Mouse (Mus musculus): ENCODE measurements at regions not wholly inside any gene's neighbourhood (a gene's known extent, or its start where the extent isn't known, plus 50 kb on each side); places are given as distances from the start of the nearest gene placed in this dataset.

GRCm38 (mm10) chr5:112634701-112635100 lies 57.7 kb upstream of the Sez6l start:
- Histone ChIP-seq H3K4me2 (no peak overlapping the region), H3K36me3 (no peaks in the 10 kb centered on the region), H3K27me3 (peaks cover 20% of the 10 kb centered on the region; the same call in 1 of the 2 replicates), H3K9ac (no peak overlapping the region), H3K4me1 (0 out of 2 replicates have a peak, but pooled peaks cover 3% of the 10 kb centered on the region), H3K4me3 (no peak overlapping the region), H3K9me3 (no peaks in the 10 kb centered on the region), H3K27ac (no peak overlapping the region)
- WGBS: 54% methylated on average over 3 of the region's 3 CpGs
- no peak for ATAC-seq (ENCODE audit: borderline replicate concordance, extremely low read depth, low FRiP score, low TSS enrichment)

- Histone ChIP-seq H3K9me3 (no peaks in the 10 kb centered on the region), H3K4me2 (no peak overlapping the region), H3K27me3 (no peaks in the 10 kb centered on the region; the same call in 1 of the 2 replicates), H3K9ac (no peak overlapping the region), H3K4me3 (no peak overlapping the region), H3K36me3 (no peaks in the 10 kb centered on the region), H3K4me1 (peaks cover 15% of the 10 kb centered on the region), H3K27ac (no peak overlapping the region)
- ATAC-seq (ENCODE audit: borderline replicate concordance, extremely low read depth, low FRiP score, low TSS enrichment): no peak
- 22% methylated on average over 7 of the region's 7 CpGs for WGBS
Measured at GRCm38 (mm10) chr5:112631766-112632165, 54.8 kb upstream of the Sez6l start.

- Histone ChIP-seq H3K36me3 (no peaks in the 10 kb centered on the region), H3K27me3 (no peaks in the 10 kb centered on the region), H3K9me3 (no peaks in the 10 kb centered on the region), H3K9ac (no peak overlapping the region), H3K4me3 (no peak overlapping the region), H3K4me2 (no peak overlapping the region), H3K4me1 (peaks cover 23% of the 10 kb centered on the region), H3K27ac (0 out of 2 replicates have a peak overlapping the region, but pooled peaks have one; percentile 16)
- 32% methylated on average over 2 of the region's 2 CpGs for whole genome bisulfite sequencing
- ATAC-seq (ENCODE audit: borderline replicate concordance, extremely low read depth, low FRiP score, low TSS enrichment): 0 out of 2 replicates have a peak, but pooled peaks have one; percentile 33
Measured at GRCm38 (mm10) chr5:112629656-112630055, 52.7 kb upstream of the Sez6l start.

- Histone ChIP-seq H3K4me2 (no peak overlapping the region), H3K27me3 (no peaks in the 10 kb centered on the region), H3K27ac (no peak overlapping the region), H3K9me3 (no peaks in the 10 kb centered on the region), H3K4me1 (peaks cover 25% of the 10 kb centered on the region), H3K36me3 (no peaks in the 10 kb centered on the region), H3K9ac (no peak overlapping the region), H3K4me3 (no peak overlapping the region)
- no peak for ATAC-seq (ENCODE audit: borderline replicate concordance, extremely low read depth, low FRiP score, low TSS enrichment)
- 30% methylated on average over 18 of the region's 18 CpGs for WGBS
Measured at GRCm38 (mm10) chr5:112628073-112628790, 51.2 kb upstream of the Sez6l start.

GRCm38 (mm10) chr5:112627305-112627704 lies 50.3 kb upstream of the Sez6l start:
- no peak overlapping the region for H3K27ac ChIP-seq
- ATAC-seq (ENCODE audit: borderline replicate concordance, extremely low read depth, low FRiP score, low TSS enrichment): no peak
- H3K27me3 ChIP-seq: no peaks in the 10 kb centered on the region
- no peak overlapping the region for H3K4me2 ChIP-seq
- H3K9me3 ChIP-seq: no peaks in the 10 kb centered on the region
- peaks cover 30% of the 10 kb centered on the region for H3K4me1 ChIP-seq
- H3K9ac ChIP-seq: no peak overlapping the region
- H3K4me3 ChIP-seq: no peak overlapping the region
- WGBS: 57% methylated on average over 14 of the region's 14 CpGs
- no peaks in the 10 kb centered on the region for H3K36me3 ChIP-seq
